Mouse (Mus musculus): ENCODE results near the gene 1810010H24Rik. TPM values are rescaled to one million over a fixed set of nuclear protein-coding genes. Genes with fewer than 3 reads are reported as not detected.
"Not testable (repeated sequence)": the region's sequence is repeated elsewhere in the genome, so short reads cannot be mapped to it uniquely, and the experiment has no call there.

The 1810010H24Rik gene
- 7.1 and 7.8 TPM in 2 replicates for polyA plus RNA-seq (2014; fragmentation: Nextera tagmentation; extraction: Ambion mirVana)

DNA sequence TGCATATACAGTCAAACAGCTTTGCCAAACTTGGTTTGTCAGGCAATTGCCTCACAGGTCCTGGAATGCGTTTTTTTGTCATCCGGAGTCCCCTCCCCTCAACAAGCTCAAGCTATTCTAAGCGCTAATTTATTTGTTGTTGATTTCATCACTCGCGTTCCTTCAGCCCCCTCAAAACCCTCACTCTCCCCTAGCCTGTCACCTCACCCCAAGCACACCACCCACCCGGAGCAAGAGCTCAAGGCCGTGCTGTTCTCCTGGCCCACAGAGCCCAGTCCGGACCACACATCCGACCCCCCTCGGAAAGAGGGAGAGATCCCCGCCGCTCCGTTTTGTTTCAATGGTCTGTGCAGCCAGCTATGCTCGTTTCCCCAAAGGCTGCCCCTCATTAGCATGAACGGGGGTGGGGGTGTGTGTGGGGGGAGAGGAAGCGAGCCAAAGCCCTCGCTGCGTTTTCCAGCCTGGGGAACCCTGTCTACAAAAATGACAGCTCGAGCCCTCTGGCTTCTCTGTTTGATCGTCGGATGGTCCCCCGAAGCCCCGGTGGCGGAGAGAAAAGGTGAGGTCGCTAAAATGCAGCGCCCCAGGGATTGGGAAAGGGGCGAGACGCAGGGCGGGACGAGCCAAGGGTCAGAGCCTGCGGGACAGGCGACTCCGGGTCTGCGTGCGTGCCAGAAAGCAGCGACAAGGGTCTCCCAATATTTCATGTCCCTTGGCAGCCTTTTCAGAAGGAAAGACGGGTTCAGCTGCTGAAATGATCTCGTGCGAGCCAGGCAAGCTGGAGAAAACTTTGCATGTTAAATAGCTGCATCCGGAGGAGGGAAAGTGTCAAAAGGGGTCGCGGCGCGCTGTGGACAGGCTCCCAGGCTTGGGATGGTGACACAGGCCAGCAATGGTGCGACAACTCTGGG, at the start of gene 1810010H24Rik:
Gene 1810010H24Rik, plus strand, starts transcription at position 271 of the 911 bp plus-strand sequence.
- H3K27me3 ChIP-seq (ENCODE audit: control insufficient read depth, insufficient read depth, low read length): no peaks in the 10 kb centered on the region
- H3K4me1 ChIP-seq (replicated peaks; ENCODE audit: control insufficient read depth, insufficient read depth, low read length): peaks cover 30% of the 10 kb centered on the region
- H3K36me3 ChIP-seq (replicated peaks; ENCODE audit: control insufficient read depth, insufficient read depth): no peaks in the 10 kb centered on the region
- H3K9me3 ChIP-seq (ENCODE audit: control insufficient read depth, low read length): no peaks in the 10 kb centered on the region
- H3K9ac ChIP-seq: peak within 1 kb of the TSS; percentile 65
- ATAC-seq (ENCODE audit: low FRiP score) (peak; percentile 34; the same call in 1 of the 2 replicates), DNase-seq (ENCODE audit: low spot score) (peak; percentile 57)
- H3K4me2 ChIP-seq (replicated peaks): peak within 1 kb of the TSS; percentile 83
- peak within 1 kb of the TSS; percentile 43 for H3K4me3 ChIP-seq (replicated peaks; ENCODE audit: low read length)
- peak within 1 kb of the TSS; percentile 77 for H3K27ac ChIP-seq
- under 1% methylated on average over 45 of the region's 45 CpGs for WGBS

DNA sequence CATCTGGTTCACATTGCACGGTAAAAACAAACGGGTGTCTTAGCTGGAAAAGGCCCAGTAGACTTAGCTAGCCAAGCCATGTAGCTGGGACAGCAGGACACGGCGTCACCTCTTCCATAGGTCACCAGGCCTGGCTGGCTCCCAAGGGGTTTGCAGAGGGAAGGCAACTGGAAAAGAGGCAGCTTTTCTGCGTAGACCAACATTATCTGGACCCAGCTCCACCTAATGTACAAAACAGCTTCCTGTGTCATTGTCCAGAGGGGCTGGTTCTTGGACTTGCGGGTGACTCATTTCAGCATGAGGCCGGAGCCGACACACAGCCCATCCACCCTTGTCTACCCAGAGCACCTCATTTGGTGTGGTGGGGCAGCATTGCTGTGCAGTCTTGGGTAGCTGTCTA, 49.3 kb upstream of the 1810010H24Rik start:
- Histone ChIP-seq H3K27me3 (ENCODE audit: control insufficient read depth, insufficient read depth, low read length) (no peaks in the 10 kb centered on the region), H3K27ac (no peak overlapping the region), H3K9me3 (ENCODE audit: control insufficient read depth, low read length) (no peaks in the 10 kb centered on the region), H3K4me1 (replicated peaks; ENCODE audit: control insufficient read depth, insufficient read depth, low read length) (no peaks in the 10 kb centered on the region), H3K4me2 (replicated peaks) (no peak overlapping the region), H3K9ac (no peak overlapping the region), H3K36me3 (replicated peaks; ENCODE audit: control insufficient read depth, insufficient read depth) (no peaks in the 10 kb centered on the region), H3K4me3 (replicated peaks; ENCODE audit: low read length) (no peak overlapping the region)
- ATAC-seq (ENCODE audit: low FRiP score) (no peak), DNase-seq (ENCODE audit: low spot score) (no peak)
- WGBS: 86% methylated on average over 8 of the region's 8 CpGs

DNA sequence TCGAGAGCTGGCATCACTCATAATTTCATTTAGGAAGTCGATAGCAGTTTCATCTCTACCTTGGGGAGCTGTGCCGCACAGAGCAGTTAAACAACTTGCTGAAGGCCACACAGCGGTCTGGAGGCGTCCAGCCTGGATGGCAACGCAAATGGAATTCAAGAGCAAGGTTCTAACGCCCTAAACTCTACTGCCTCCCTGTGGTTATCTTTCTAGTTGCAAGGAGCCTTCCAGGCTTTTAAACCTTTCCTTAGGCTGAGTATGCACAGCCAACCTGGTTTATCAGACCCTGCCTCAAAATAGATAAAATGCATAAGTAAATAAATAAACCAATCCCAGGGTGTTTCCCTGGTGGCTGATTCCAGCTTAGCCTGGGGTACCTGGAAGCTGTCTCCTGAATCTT, 45.0 kb upstream of the 1810010H24Rik start:
- no peak for ATAC-seq (ENCODE audit: low FRiP score)
- peak; percentile 84 for DNase-seq (ENCODE audit: low spot score)
- Histone ChIP-seq H3K9me3 (ENCODE audit: control insufficient read depth, low read length) (no peaks in the 10 kb centered on the region), H3K4me2 (replicated peaks) (no peak overlapping the region), H3K9ac (no peak overlapping the region), H3K27me3 (ENCODE audit: control insufficient read depth, insufficient read depth, low read length) (no peaks in the 10 kb centered on the region), H3K4me1 (replicated peaks; ENCODE audit: control insufficient read depth, insufficient read depth, low read length) (no peaks in the 10 kb centered on the region), H3K27ac (no peak overlapping the region), H3K4me3 (replicated peaks; ENCODE audit: low read length) (no peak overlapping the region), H3K36me3 (replicated peaks; ENCODE audit: control insufficient read depth, insufficient read depth) (no peaks in the 10 kb centered on the region)
- 22% methylated on average over 7 of the region's 7 CpGs for WGBS

- H3K27me3 ChIP-seq (ENCODE audit: control insufficient read depth, insufficient read depth, low read length): no peaks in the 10 kb centered on the region
- no peak overlapping the region for H3K4me3 ChIP-seq (replicated peaks; ENCODE audit: low read length)
- H3K9ac ChIP-seq: no peak overlapping the region
- no peaks in the 10 kb centered on the region for H3K9me3 ChIP-seq (ENCODE audit: control insufficient read depth, low read length)
- no peak overlapping the region for H3K4me2 ChIP-seq (replicated peaks)
- WGBS: 34% methylated on average over 1 of the region's 1 CpGs
- no peak overlapping the region for H3K27ac ChIP-seq
- no peaks in the 10 kb centered on the region for H3K4me1 ChIP-seq (replicated peaks; ENCODE audit: control insufficient read depth, insufficient read depth, low read length)
- DNase-seq (ENCODE audit: low spot score) (no peak), ATAC-seq (ENCODE audit: low FRiP score) (no peak)
- H3K36me3 ChIP-seq (replicated peaks; ENCODE audit: control insufficient read depth, insufficient read depth): no peaks in the 10 kb centered on the region
Observed at GRCm38 (mm10) chr11:106981787-106982186, 43.7 kb upstream of the 1810010H24Rik start.

- no peak overlapping the region for H3K4me2 ChIP-seq (replicated peaks)
- no peak for DNase-seq (ENCODE audit: low spot score)
- no peaks in the 10 kb centered on the region for H3K27me3 ChIP-seq (ENCODE audit: control insufficient read depth, insufficient read depth, low read length)
- H3K4me1 ChIP-seq (replicated peaks; ENCODE audit: control insufficient read depth, insufficient read depth, low read length): no peaks in the 10 kb centered on the region
- WGBS: 65% methylated on average over 5 of the region's 5 CpGs
- H3K9me3 ChIP-seq (ENCODE audit: control insufficient read depth, low read length): no peaks in the 10 kb centered on the region
- no peak overlapping the region for H3K27ac ChIP-seq
- no peak overlapping the region for H3K4me3 ChIP-seq (replicated peaks; ENCODE audit: low read length)
- no peak overlapping the region for H3K9ac ChIP-seq
- ATAC-seq (ENCODE audit: low FRiP score): no peak
- H3K36me3 ChIP-seq (replicated peaks; ENCODE audit: control insufficient read depth, insufficient read depth): no peaks in the 10 kb centered on the region
Observed at GRCm38 (mm10) chr11:106982351-106982750, 43.1 kb upstream of the 1810010H24Rik start.

DNA sequence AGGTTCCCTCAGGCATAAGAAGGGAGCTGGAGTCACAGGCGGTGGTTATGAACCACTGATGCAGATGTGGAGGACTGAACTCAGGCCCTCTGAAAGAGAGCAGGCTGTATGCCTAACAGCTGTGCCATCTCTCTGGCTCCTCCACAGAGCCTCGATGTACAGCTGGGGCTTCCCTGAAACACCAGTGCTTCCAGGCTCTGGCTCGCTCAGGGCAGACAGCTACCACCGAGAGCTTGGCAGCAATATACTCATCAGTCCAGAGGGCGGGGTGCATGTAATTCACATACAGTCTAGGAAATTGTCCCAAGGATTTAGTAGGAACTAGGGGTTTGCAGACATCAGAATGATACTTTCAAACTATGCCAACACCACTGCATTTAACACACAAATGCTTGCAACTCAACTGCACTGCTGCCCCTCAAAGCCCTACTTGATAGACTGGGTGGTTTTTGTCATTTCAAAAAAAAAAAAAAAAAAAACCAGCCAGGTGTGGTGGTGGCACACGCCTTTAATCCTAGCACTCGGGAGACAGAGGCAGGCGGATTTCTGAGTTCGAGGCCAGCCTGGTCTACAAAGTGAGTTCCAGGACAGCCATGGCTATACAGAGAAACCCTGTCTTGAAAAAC, 39.4 kb upstream of the 1810010H24Rik start:
- WGBS: 85% methylated on average over 8 of the region's 9 CpGs
- H3K9ac ChIP-seq; H3K9me3 ChIP-seq (ENCODE audit: control insufficient read depth, low read length); H3K4me2 ChIP-seq (replicated peaks); H3K27ac ChIP-seq; ATAC-seq (ENCODE audit: low FRiP score); H3K4me1 ChIP-seq (replicated peaks; ENCODE audit: control insufficient read depth, insufficient read depth, low read length); DNase-seq (ENCODE audit: low spot score); H3K4me3 ChIP-seq (replicated peaks; ENCODE audit: low read length); H3K27me3 ChIP-seq (ENCODE audit: control insufficient read depth, insufficient read depth, low read length): not testable (repeated sequence)
- peaks cover 34% of the 10 kb centered on the region for H3K36me3 ChIP-seq (replicated peaks; ENCODE audit: control insufficient read depth, insufficient read depth)

GRCm38 (mm10) chr11:106987384-106987783, 38.1 kb upstream of the 1810010H24Rik start:
- Histone ChIP-seq H3K36me3 (replicated peaks; ENCODE audit: control insufficient read depth, insufficient read depth) (peaks cover 45% of the 10 kb centered on the region), H3K4me2 (replicated peaks) (no peak overlapping the region), H3K27ac (no peak overlapping the region), H3K9ac (no peak overlapping the region), H3K27me3 (ENCODE audit: control insufficient read depth, insufficient read depth, low read length) (no peaks in the 10 kb centered on the region), H3K4me3 (replicated peaks; ENCODE audit: low read length) (no peak overlapping the region), H3K4me1 (replicated peaks; ENCODE audit: control insufficient read depth, insufficient read depth, low read length) (no peaks in the 10 kb centered on the region), H3K9me3 (ENCODE audit: control insufficient read depth, low read length) (no peaks in the 10 kb centered on the region)
- ATAC-seq (ENCODE audit: low FRiP score) (no peak), DNase-seq (ENCODE audit: low spot score) (no peak)
- 94% methylated on average over 2 of the region's 2 CpGs for WGBS

DNA sequence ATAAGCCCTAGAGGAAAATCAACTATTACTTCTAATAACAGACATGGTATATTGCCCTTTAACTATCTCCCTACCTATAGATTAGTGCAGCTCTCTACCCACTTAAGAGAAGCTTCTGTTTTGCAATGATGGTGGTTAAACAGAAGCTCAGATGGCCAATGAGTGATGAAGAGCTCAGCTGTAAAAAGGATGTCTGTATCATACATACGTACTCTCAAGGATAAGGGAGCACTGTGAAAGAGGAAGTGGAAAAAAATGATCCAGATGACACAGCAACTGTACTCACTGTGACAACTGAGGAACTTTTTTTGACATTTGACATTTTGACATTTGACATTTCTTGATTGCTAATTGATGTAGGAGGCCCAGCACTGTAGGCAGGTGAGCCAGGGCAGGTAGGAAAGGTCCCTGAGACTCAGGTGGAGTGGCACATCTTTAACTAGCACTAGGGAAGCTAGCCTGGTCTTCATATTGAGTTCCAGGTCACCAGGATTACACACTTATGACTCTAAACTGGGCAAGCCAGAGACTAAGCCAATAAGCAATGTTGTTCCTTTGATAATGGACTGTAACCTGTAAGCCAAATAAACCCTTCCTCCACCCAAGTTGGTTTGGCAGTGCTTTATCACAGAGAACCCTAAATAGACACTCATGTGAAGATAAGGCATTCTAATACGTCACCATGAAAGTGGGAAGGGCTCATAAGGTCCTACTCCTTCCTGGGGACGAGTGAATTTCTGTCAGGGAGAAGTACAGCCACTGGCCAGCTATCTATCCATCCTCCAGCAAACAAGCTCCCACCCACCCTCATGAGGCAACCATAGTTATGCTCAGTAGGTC, 31.0 kb upstream of the 1810010H24Rik start:
- DNase-seq (ENCODE audit: low spot score) (no peak), ATAC-seq (ENCODE audit: low FRiP score) (no peak)
- Histone ChIP-seq H3K4me3 (replicated peaks; ENCODE audit: low read length) (no peak overlapping the region), H3K27me3 (ENCODE audit: control insufficient read depth, insufficient read depth, low read length) (no peaks in the 10 kb centered on the region), H3K27ac (no peak overlapping the region), H3K4me2 (replicated peaks) (no peak overlapping the region), H3K9ac (no peak overlapping the region), H3K36me3 (replicated peaks; ENCODE audit: control insufficient read depth, insufficient read depth) (peaks cover 68% of the 10 kb centered on the region), H3K4me1 (replicated peaks; ENCODE audit: control insufficient read depth, insufficient read depth, low read length) (peaks cover 8% of the 10 kb centered on the region; the same call in 1 of the 2 replicates), H3K9me3 (ENCODE audit: control insufficient read depth, low read length) (no peaks in the 10 kb centered on the region)
- WGBS: 85% methylated on average over 3 of the region's 3 CpGs

GRCm38 (mm10) chr11:106996492-106996891, 29.0 kb upstream of the 1810010H24Rik start:
- H3K27me3 ChIP-seq (ENCODE audit: control insufficient read depth, insufficient read depth, low read length); DNase-seq (ENCODE audit: low spot score); H3K4me3 ChIP-seq (replicated peaks; ENCODE audit: low read length); H3K9ac ChIP-seq; H3K27ac ChIP-seq; ATAC-seq (ENCODE audit: low FRiP score); H3K4me2 ChIP-seq (replicated peaks); H3K9me3 ChIP-seq (ENCODE audit: control insufficient read depth, low read length): not testable (repeated sequence)
- 96% methylated on average over 7 of the region's 7 CpGs for WGBS
- Histone ChIP-seq H3K36me3 (replicated peaks; ENCODE audit: control insufficient read depth, insufficient read depth) (peaks cover 48% of the 10 kb centered on the region), H3K4me1 (replicated peaks; ENCODE audit: control insufficient read depth, insufficient read depth, low read length) (peaks cover 12% of the 10 kb centered on the region; the same call in 1 of the 2 replicates)
